Mouse (Mus musculus): ENCODE data around the gene Ddost.
A peak's percentile ranks its signal among the peaks of the same experiment; 100 is the strongest.
"Not testable (repeated sequence)": the region's sequence is repeated elsewhere in the genome, so short reads cannot be mapped to it uniquely, and the experiment has no call there.

Ddost gene

GRCm38 (mm10) chr4:138311595-138311994 is 7.1 kb downstream of the Ddost start:
- DNase-seq (ENCODE audit: low spot score in 2 of 2) = peak in 1 of 2 experiments; percentile 41

GRCm38 (mm10) chr4:138312105-138312504 is 7.6 kb downstream of the Ddost start:
- no peak for DNase-seq (ENCODE audit: low spot score in 2 of 2)

GRCm38 (mm10) chr4:138313021-138313420 is 8.5 kb downstream of the Ddost start:
- DNase-seq (ENCODE audit: low spot score in 2 of 2) = no peak

- no peak for DNase-seq (ENCODE audit: low spot score in 2 of 2)
These were observed 9.3 kb downstream of the Ddost start for GRCm38 (mm10) chr4:138313795-138314194.

- no peak for DNase-seq (ENCODE audit: low spot score in 2 of 2)
These were observed 11.3 kb downstream of the Ddost start for GRCm38 (mm10) chr4:138315781-138316180.

- no peak for DNase-seq (ENCODE audit: low spot score in 2 of 2)
These were observed 11.8 kb downstream of the Ddost start for GRCm38 (mm10) chr4:138316369-138316768.

- peak in 1 of 2 experiments; percentile 40 for DNase-seq (ENCODE audit: low spot score in 2 of 2)
These were observed 14.2 kb downstream of the Ddost start for GRCm38 (mm10) chr4:138318509-138319266.

GRCm38 (mm10) chr4:138319508-138319907 is 15.0 kb downstream of the Ddost start:
- peak; percentile 81 to 85 for DNase-seq (ENCODE audit: low spot score in 2 of 2)

GRCm38 (mm10) chr4:138320711-138321110 is 16.2 kb downstream of the Ddost start:
- DNase-seq (ENCODE audit: low spot score in 2 of 2) = no peak

- no peak for DNase-seq (ENCODE audit: low spot score in 2 of 2)
These were observed 17.0 kb downstream of the Ddost start for GRCm38 (mm10) chr4:138321488-138321887.

- DNase-seq (ENCODE audit: low spot score in 2 of 2) = no peak
These were observed 18.2 kb downstream of the Ddost start for GRCm38 (mm10) chr4:138322692-138323091.

GRCm38 (mm10) chr4:138323753-138324152 is 19.2 kb downstream of the Ddost start:
- DNase-seq (ENCODE audit: low spot score in 2 of 2) = no peak

- DNase-seq (ENCODE audit: low spot score in 2 of 2) = no peak
These were observed 19.9 kb downstream of the Ddost start for GRCm38 (mm10) chr4:138324451-138324850.

- DNase-seq (ENCODE audit: low spot score in 2 of 2) = peak; percentile 97
These were observed 21.0 kb downstream of the Ddost start for GRCm38 (mm10) chr4:138325466-138326076.

GRCm38 (mm10) chr4:138326077-138326695 is 21.7 kb downstream of the Ddost start, which contains the start of gene Pink1:
Gene Pink1 (minus strand): TSS chr4:138326307.
- peak; percentile 88 to 90 for DNase-seq (ENCODE audit: low spot score in 2 of 2)

GRCm38 (mm10) chr4:138327155-138327554 is 22.6 kb downstream of the Ddost start:
- not testable (repeated sequence) for DNase-seq (ENCODE audit: low spot score in 2 of 2)

GRCm38 (mm10) chr4:138327891-138328470 is 23.5 kb downstream of the Ddost start:
- no peak for DNase-seq (ENCODE audit: low spot score in 2 of 2)

GRCm38 (mm10) chr4:138330264-138330671 is 25.7 kb downstream of the Ddost start:
- no peak for DNase-seq (ENCODE audit: low spot score in 2 of 2)

- DNase-seq (ENCODE audit: low spot score in 2 of 2) = no peak
These were observed 27.1 kb downstream of the Ddost start for GRCm38 (mm10) chr4:138331647-138332046.

GRCm38 (mm10) chr4:138333135-138333534 is 28.6 kb downstream of the Ddost start:
- no peak for DNase-seq (ENCODE audit: low spot score in 2 of 2)

GRCm38 (mm10) chr4:138335036-138335435 is 30.5 kb downstream of the Ddost start:
- DNase-seq (ENCODE audit: low spot score in 2 of 2) = no peak

- no peak for DNase-seq (ENCODE audit: low spot score in 2 of 2)
These were observed 31.1 kb downstream of the Ddost start for GRCm38 (mm10) chr4:138335648-138336047.
